In the genomic region with DNA sequence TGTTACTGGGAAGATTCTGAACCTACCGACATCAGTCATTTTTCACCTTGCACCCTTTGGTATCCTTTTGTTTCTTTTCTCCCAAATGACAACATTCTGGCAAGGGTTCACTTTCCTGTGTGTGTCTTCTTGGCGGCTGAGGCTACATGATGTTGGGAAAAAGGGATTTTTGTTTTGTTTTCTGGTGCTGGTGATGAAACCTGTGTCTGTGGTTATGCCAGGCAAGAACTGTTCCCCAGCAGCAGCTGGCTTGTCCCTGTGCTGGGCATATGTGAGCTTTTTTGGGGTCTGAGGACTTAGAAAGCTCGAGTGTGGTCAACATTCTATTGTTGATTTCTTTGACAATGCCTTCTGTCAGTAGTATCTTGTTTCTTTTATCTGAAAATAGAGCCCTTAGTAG, we compare ENCODE assay signal across 19 mouse cellular contexts.
"Had no signal": no experiment of that assay in that cellular context is flagged by ENCODE, and none has a peak within 500 bp of the region (broad histone marks: within the 10 kb centered on the region; RNA-seq: fewer than 3 reads in every experiment).

No protein-coding gene starts in this region.

- H3K36me3 ChIP-seq: limb, embryonic 10.5 days; limb, embryonic 13.5 days; liver, embryonic 15.5 days; midbrain, embryonic 13.5 days; neural tube, embryonic 12.5 days; neural tube, embryonic 15.5 days had no signal

- H3K4me1 ChIP-seq: limb, embryonic 10.5 days; limb, embryonic 13.5 days; midbrain, embryonic 13.5 days; neural tube, embryonic 12.5 days; neural tube, embryonic 15.5 days had no signal

- H3K4me3 ChIP-seq: layer of hippocampus, adult 2 months; limb, embryonic 10.5 days; limb, embryonic 13.5 days; midbrain, embryonic 13.5 days; neural tube, embryonic 12.5 days; neural tube, embryonic 15.5 days had no signal

- H3K27me3 ChIP-seq: limb, embryonic 13.5 days; liver, embryonic 15.5 days; midbrain, embryonic 13.5 days; neural tube, embryonic 12.5 days; neural tube, embryonic 15.5 days had no signal

- H3K27ac ChIP-seq: kidney, postnatal 0 days; limb, embryonic 10.5 days; limb, embryonic 13.5 days; liver, embryonic 15.5 days; midbrain, embryonic 13.5 days; neural tube, embryonic 12.5 days; neural tube, embryonic 15.5 days; stomach, postnatal 0 days had no signal

- H3K9ac ChIP-seq: limb, embryonic 13.5 days; liver, embryonic 15.5 days; midbrain, embryonic 13.5 days; neural tube, embryonic 12.5 days; neural tube, embryonic 15.5 days had no signal

- ATAC-seq: hindbrain, embryonic 16.5 days; intestine, embryonic 16.5 days; midbrain, embryonic 13.5 days had no signal

- DNase-seq: kidney, adult 18-20 months; kidney, postnatal 25 days; layer of hippocampus, adult 9-11 months; lung, adult 2 months; lung, postnatal 14 days; right cerebral cortex, adult 18-20 months; right cerebral cortex, postnatal 14 days; right cerebral cortex, postnatal 4 days had no signal
